Comparison of ENCODE assay signal across 1 mouse cellular context in the genomic region with DNA sequence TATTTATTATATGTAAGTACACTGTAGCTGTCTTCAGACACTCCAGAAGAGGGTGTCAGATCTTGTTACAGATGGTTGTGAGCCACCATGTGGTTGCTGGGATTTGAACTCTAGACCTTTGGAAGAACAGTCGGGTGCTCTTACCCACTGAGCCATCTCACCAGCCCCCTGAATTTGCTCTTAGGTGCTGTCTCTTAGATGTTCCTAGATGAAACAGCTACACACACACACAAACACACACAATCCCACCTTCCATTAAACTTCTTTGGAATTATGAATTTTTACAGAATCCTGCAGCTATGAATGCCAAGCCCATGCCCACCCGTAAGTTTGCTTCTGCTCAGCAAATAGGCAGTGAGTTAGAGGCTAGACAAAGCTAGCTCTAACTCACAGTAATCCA. TPM values are rescaled to one million over a fixed set of nuclear protein-coding genes. Genes with fewer than 3 reads are reported as not detected.
"Had no signal": no experiment of that assay in that cellular context is flagged by ENCODE, and none has a peak within 500 bp of the region (broad histone marks: within the 10 kb centered on the region; RNA-seq: fewer than 3 reads in every experiment).

No protein-coding gene starts in this region.

RNA-seq across cellular contexts. Expression of a gene that starts 5.6 kb away (rescaled TPM):
- total RNA-seq: neutrophil, adult 5-6 weeks had no signal
